Mouse (Mus musculus) kidney, adult 2 months (tissue): ENCODE data around the gene Ccnk.

Source experiments
- CTCF ChIP-seq: fragments of 200-500 bp; conservative IDR thresholded peaks from 2 replicates; pipeline ENCODE4 v1.5.1; 2011; ENCODE audit warnings: low read depth, mild to moderate bottlenecking, control low read depth, low read length, moderate library complexity, mixed read lengths; ENCODE audit not compliant: insufficient read depth, insufficient read length
- POLR2A ChIP-seq: fragments of 200-500 bp; IDR thresholded peaks from one replicate; pipeline ENCODE4 v1.6.1; 2011; ENCODE audit warnings: low read depth, low read length, control low read depth

- no peak for TF ChIP-seq CTCF
- TF ChIP-seq POLR2A, result no peak
These were observed 19.5 kb upstream of the Ccnk start for GRCm38 (mm10) chr12:108159863-108160262.
